Mouse (Mus musculus) Patski (cell line): ENCODE results near the gene Rcor3. TPM values are rescaled to one million over a fixed set of nuclear protein-coding genes. Genes with fewer than 3 reads are reported as not detected.

Source experiments
- ATAC-seq: fragments of 100-300 bp; one replicate; pipeline ENCODE4 v1.8.0; 2021
- CTCF ChIA-PET: fragments of 350-600 bp; sonication (Branson Sonifier 250); formaldehyde crosslinking; loops from one replicate; lab custom pipeline; 2022; ENCODE audit warnings: inconsistent platforms; lab: Charles Lee
- POLR2A ChIA-PET: fragments of 350-600 bp; sonication (Branson Sonifier 250); formaldehyde crosslinking; loops from one replicate; lab custom pipeline; 2022; ENCODE audit warnings: antibody characterized with exemption, inconsistent platforms; lab: Charles Lee
- DNase-seq: peaks from one replicate; pipeline ENCODE4 v3.0.0-alpha.2; 2011; ENCODE audit warnings: low read depth, low spot score
- H3K27me3 ChIP-seq: fragments of 371-371 bp; one replicate; pipeline ENCODE4 v1.5.1; 2021
- CTCF ChIP-seq: fragments of 100-300 bp; IDR thresholded peaks from one replicate; pipeline ENCODE4 v1.5.1; 2021
- in situ Hi-C: fragments of 300-500 bp; cut with MboI; formaldehyde crosslinking; loops from 3 replicates; pipeline ENCODE4 v1.11.1; 2018; ENCODE audit warnings: low pct_unique_long_range_greater_than_20kb, mixed read lengths
- polyA plus RNA-seq: library from polyadenylated mRNA; unstranded; gene quantifications from one replicate; pipeline ENCODE4 v1.2.3, GENCODE M21; 2021

The Rcor3 gene
- polyA plus RNA-seq, 1 experiment from 2014 or later, result 34.2 TPM

GRCm38 (mm10) chr1:192052986-192053385, 84.9 kb downstream of the Rcor3 start:
- no peaks in the 10 kb centered on the region for H3K27me3 ChIP-seq
- in situ Hi-C loops, result no loop called here
- no peak for TF ChIP-seq CTCF
- ATAC-seq, result no peak
- ChIA-PET POLR2A (no interaction called here), CTCF (interaction anchor here (1.6 to 2.2 kb wide), 5 partner anchors 7 to 78 kb away, joined by 3 to 6 read pairs (median 4); no protein-coding TSS in a partner anchor)
- DNase-seq, result no peak

- no peak for ATAC-seq
- ChIA-PET CTCF (interaction anchor here (1.0 to 2.2 kb wide), 7 partner anchors 8 to 81 kb away, joined by 3 to 6 read pairs (median 4); no protein-coding TSS in a partner anchor), POLR2A (no interaction called here)
- no peak for TF ChIP-seq CTCF
- H3K27me3 ChIP-seq, result no peaks in the 10 kb centered on the region
- no peak for DNase-seq
- in situ Hi-C loops, result no loop called here
These were observed 85.4 kb downstream of the Rcor3 start for GRCm38 (mm10) chr1:192052461-192052860.

Other genes starting within 250 kb of the Rcor3 start
- gene Slc30a1, start 231.3 kb downstream of the Rcor3 start, polyA plus RNA-seq, result 17.4 TPM
- gene Rd3, start 160.7 kb downstream of the Rcor3 start, polyA plus RNA-seq, result 0.06 TPM
- gene Traf5, start 45.5 kb downstream of the Rcor3 start, polyA plus RNA-seq, result 23.2 TPM
- 2.3 TPM for gene Kcnh1, start 52.7 kb upstream of the Rcor3 start, polyA plus RNA-seq